Mouse (Mus musculus) hindbrain, embryonic 11.5 days (tissue): ENCODE data around the gene Ddr1. TPM values are rescaled to one million over a fixed set of nuclear protein-coding genes. Genes with fewer than 3 reads are reported as not detected.

Experiments
- ATAC-seq: fragments of 200-750 bp; cut with Nextera tagmentation; 2 replicates; pipeline ENCODE4 v1.8.0; 2017; ENCODE audit warnings: mild to moderate bottlenecking, moderate TSS enrichment, moderate library complexity; ENCODE audit not compliant: low FRiP score
- DNase-seq: peaks from one replicate; pipeline ENCODE4 v3.0.0-alpha.2; 2015; ENCODE audit warnings: low spot score
- H3K27ac ChIP-seq: fragments of 300-500 bp; sonication (generic); 2 replicates; pipeline ENCODE4 v1.5.1; 2014; ENCODE audit warnings: mild to moderate bottlenecking, low read depth, low read length
- H3K27me3 ChIP-seq: fragments of 300-500 bp; sonication (generic); 2 replicates; pipeline ENCODE4 v1.6.1; 2014; ENCODE audit warnings: mild to moderate bottlenecking, low read length, moderate library complexity, mixed read lengths; ENCODE audit not compliant: control insufficient read depth, insufficient read depth
- H3K36me3 ChIP-seq: fragments of 300-500 bp; sonication (generic); 2 replicates; pipeline ENCODE4 v1.6.1; 2014; ENCODE audit warnings: mild to moderate bottlenecking, low read length, moderate library complexity, mixed read lengths; ENCODE audit not compliant: control insufficient read depth, insufficient read depth
- H3K4me1 ChIP-seq: fragments of 300-500 bp; sonication (generic); replicated peaks from 2 replicates; pipeline ENCODE4 v1.6.1; 2014; ENCODE audit warnings: low read length, mixed read lengths; ENCODE audit not compliant: control insufficient read depth, insufficient read depth
- H3K4me2 ChIP-seq: fragments of 300-500 bp; sonication (generic); replicated peaks from 2 replicates; pipeline ENCODE4 v1.6.1; 2014; ENCODE audit warnings: mild to moderate bottlenecking, low read depth, low read length
- H3K4me3 ChIP-seq: fragments of 300-500 bp; sonication (generic); 2 replicates; pipeline ENCODE4 v1.5.1; 2014; ENCODE audit warnings: low read depth, low read length
- H3K9ac ChIP-seq: fragments of 300-500 bp; sonication (generic); 2 replicates; pipeline ENCODE4 v1.6.1; 2014; ENCODE audit warnings: low read depth, low read length
- H3K9me3 ChIP-seq: fragments of 300-500 bp; sonication (generic); 2 replicates; pipeline ENCODE4 v1.6.1; 2016; ENCODE audit warnings: low read length; ENCODE audit not compliant: control insufficient read depth
- WGBS: fragments of 180-500 bp; shearing (Covaris S2); extraction: QIAGEN DNeasy Blood & Tissue Kit; methylation state at CpG from one replicate; pipeline ENCODE4 v1.1.7; 2014; 5-methylcytosine and 5-hydroxymethylcytosine counted together
- polyA plus RNA-seq: library from polyadenylated mRNA; unstranded; fragments of >200 nt; fragmentation: Nextera tagmentation; extraction: Ambion mirVana; gene quantifications from 2 replicates; pipeline ENCODE4 v1.2.1, GENCODE M21; 2014

Gene Ddr1
- polyA plus RNA-seq, 1 experiment from 2014 or later = 69.9 TPM

DNA sequence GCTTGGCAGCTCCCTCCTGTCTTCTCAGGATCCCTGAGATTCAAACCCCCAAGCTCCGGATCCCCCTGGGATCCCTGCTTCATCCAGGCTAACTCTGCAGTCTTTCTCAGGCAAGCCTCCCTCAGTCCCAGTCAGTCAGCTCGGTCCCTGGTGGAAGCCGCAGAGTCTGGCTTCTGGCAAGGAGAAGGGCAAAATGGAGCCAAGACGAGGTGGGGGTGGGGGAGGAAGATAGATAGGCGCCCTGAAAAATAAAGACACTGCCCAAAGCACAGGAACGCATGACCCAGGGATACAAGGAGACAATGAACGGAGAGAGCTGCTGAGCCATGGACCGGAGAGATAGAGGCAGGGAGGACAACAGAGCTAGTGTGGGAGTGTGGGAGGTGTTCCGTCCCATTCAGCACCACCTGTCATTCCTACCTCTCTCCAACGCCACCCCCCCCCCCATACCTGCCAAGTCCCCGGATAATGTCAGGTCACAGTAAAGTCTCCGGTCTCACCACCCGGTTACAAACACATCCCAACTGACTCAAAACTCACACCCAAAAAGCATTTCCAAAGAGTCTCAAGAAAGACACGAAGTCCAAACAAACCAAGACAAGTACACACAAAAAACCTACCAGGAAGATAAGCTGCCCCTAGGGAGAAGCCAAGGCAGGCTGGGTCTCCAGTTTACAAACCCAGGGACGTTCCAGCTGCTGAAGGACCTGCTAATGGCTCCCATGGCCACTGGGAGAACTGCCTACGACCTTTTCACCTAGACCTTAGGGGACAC, 3.0 kb downstream of the Ddr1 start:
- ATAC-seq (no peak), DNase-seq (peak; percentile 59)
- H3K4me2 ChIP-seq = peak overlapping the region; percentile 88
- peak overlapping the region; percentile 100 for H3K27ac ChIP-seq
- no peaks in the 10 kb centered on the region for H3K36me3 ChIP-seq
- WGBS = 1% methylated on average over 16 of the region's 16 CpGs
- peaks cover 12% of the 10 kb centered on the region for H3K4me1 ChIP-seq
- H3K4me3 ChIP-seq = peak overlapping the region; percentile 93
- H3K27me3 ChIP-seq = no peaks in the 10 kb centered on the region
- peak overlapping the region; percentile 97 for H3K9ac ChIP-seq
- no peaks in the 10 kb centered on the region for H3K9me3 ChIP-seq

DNA sequence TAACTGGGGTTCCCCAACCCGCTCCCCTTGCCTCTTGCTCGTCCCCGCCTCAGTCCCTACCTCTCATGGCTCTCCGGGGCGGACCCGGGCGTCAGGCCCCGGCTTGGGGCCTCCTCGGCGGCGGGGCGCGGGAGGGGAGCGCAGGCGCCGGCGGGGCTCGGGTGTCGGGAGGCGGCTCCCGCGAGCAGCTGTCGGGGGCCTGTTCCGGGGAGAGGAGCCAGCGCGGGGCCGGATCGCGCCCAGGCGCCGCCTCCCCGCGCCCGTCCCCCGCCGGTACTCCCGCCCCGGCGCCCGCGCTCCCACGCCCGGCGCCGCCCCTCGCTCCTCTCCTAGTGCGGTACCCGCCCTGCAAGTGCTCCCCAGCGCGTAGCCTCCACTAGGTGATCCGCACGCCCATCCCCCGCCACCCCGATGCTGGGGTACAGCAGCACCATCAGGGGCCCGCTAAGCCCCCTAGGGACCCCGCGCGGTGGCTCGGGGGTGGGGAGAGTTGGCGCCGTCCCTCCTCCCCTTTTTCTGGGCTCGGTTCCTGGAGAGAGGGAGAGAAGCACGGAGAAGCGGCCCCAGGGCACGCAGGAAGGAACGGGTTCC, 4.0 kb downstream of the Ddr1 start:
- ATAC-seq (peak; percentile 8; the same call in 1 of the 2 replicates), DNase-seq (peak; percentile 75)
- Histone ChIP-seq H3K27ac (peak overlapping the region; percentile 100), H3K9me3 (no peaks in the 10 kb centered on the region), H3K36me3 (peaks cover 4% of the 10 kb centered on the region), H3K27me3 (no peaks in the 10 kb centered on the region), H3K9ac (peak overlapping the region; percentile 97), H3K4me3 (peak overlapping the region; percentile 93), H3K4me1 (peaks cover 10% of the 10 kb centered on the region), H3K4me2 (peak overlapping the region; percentile 88)
- WGBS = 1% methylated on average over 55 of the region's 66 CpGs

DNA sequence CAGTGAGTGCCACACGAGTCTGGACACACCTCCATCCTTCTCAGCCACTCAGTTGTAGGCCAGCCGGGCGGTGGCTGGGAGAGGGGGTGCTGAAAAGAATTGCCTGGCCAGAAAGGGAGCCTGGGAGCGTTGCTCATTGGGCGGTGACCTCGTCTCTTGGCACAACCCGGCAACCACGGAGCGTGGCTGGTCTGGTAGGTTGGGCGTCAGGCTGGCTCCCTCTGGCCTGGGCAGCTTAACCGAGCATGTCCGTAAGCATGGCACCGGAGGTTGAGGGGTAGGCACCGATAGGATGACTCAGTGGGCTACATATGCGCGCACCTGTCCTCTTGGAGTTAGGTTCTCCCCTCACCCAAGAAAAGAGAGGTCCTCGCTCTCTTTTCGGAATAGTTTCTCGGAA, 4.5 kb downstream of the Ddr1 start:
- Histone ChIP-seq H3K9ac (peak overlapping the region; percentile 97), H3K27ac (peak overlapping the region; percentile 100), H3K36me3 (peaks cover 7% of the 10 kb centered on the region), H3K9me3 (no peaks in the 10 kb centered on the region), H3K27me3 (no peaks in the 10 kb centered on the region), H3K4me3 (peak overlapping the region; percentile 93), H3K4me2 (peak overlapping the region; percentile 88), H3K4me1 (peaks cover 10% of the 10 kb centered on the region)
- DNase-seq (peak; percentile 66), ATAC-seq (no peak)
- 3% methylated on average over 19 of the region's 19 CpGs for WGBS

DNA sequence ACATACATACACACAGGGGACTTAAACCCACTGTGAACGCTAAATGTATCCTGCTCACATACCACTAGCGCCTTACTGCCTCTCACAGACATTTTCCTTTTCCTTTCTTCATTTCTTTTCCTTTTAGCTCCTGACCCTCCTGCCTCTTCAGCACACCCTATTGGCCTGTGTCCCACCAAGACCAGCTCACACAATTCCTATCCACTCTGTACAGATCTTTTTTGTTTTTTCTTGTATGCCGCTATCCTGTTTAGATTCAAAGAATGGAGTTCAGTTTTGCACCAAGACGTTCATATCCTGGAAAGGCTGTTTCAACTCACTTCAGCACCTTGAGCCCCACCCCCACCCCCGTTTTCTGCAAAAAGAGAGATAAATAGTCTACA, 5.9 kb downstream of the Ddr1 start:
- Histone ChIP-seq H3K4me2 (peak overlapping the region; percentile 43), H3K9ac (peak overlapping the region; percentile 35), H3K27ac (peak overlapping the region; percentile 100), H3K4me1 (peaks cover 10% of the 10 kb centered on the region), H3K9me3 (no peaks in the 10 kb centered on the region), H3K36me3 (peaks cover 12% of the 10 kb centered on the region), H3K27me3 (no peaks in the 10 kb centered on the region), H3K4me3 (peak overlapping the region; percentile 25; the same call in 1 of the 2 replicates)
- no peak for DNase-seq
- ATAC-seq = no peak; the same call in 1 of the 2 replicates
- 28% methylated on average over 5 of the region's 5 CpGs for WGBS

DNA sequence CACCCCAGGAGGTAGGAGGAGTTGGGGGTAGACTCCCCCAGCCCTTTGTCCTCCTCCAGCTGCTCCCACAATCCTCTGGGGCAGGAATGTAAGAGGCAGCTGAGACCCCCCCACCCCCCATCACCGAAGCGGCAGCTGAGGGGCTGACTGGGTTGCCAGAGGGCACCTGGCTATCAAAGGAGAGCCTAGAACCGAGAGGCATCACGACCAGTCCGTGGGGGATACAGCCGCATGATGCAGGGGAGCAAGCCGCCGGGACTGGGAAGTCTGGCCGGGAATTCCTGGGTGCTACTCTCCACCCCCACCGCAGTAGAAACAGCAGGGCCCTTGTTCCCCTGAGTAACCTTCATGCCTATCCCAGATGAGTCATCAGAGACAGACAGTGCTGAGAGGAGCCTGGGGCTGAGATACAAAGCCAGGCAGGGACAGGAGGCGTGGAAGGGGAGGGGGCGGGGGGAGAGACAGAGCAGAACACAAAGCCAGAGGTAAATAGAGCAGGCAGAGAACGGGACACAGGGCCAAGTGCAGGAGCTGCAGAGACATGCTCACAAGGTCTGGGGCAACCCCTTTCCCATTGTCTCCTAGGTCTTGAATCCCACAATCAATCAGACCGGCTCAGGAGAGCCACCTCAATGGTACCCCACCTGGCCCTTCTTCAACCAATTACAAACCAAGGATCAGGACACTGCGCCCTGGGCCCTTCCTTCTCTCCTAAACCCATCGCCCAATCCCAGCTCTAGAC, 6.5 kb downstream of the Ddr1 start:
- Histone ChIP-seq H3K4me1 (peaks cover 10% of the 10 kb centered on the region), H3K27ac (peak overlapping the region; percentile 100), H3K9me3 (no peaks in the 10 kb centered on the region), H3K9ac (peak overlapping the region; percentile 35), H3K27me3 (no peaks in the 10 kb centered on the region), H3K4me3 (peak overlapping the region; percentile 25), H3K36me3 (peaks cover 16% of the 10 kb centered on the region), H3K4me2 (peak overlapping the region; percentile 43)
- DNase-seq = peak; percentile 79
- 3% methylated on average over 16 of the region's 16 CpGs for whole genome bisulfite sequencing
- peak; percentile 84 for ATAC-seq

DNA sequence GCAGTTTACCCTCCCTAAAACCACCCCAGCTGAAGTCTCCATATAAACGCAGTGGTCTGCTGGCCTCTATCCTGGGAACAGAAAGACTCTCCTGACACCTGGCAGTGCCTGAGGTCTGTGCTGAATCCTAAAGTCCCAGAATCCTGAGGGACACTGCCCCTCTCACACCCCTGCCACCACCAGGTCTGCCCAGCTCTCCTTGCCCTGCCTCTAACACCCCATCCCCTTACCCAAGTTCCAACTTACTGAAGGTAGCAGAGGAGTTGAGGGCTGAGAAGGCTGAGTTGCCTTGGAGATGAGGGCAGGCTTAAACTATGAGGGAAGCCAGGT, 7.0 kb downstream of the Ddr1 start:
- peak overlapping the region; percentile 35 for H3K9ac ChIP-seq
- H3K4me2 ChIP-seq = peak overlapping the region; percentile 43
- no peaks in the 10 kb centered on the region for H3K27me3 ChIP-seq
- H3K36me3 ChIP-seq = peaks cover 19% of the 10 kb centered on the region
- peak; percentile 65; the same call in 1 of the 2 replicates for ATAC-seq
- H3K27ac ChIP-seq = peak overlapping the region; percentile 100
- H3K4me3 ChIP-seq = peak overlapping the region; percentile 25
- no peaks in the 10 kb centered on the region for H3K9me3 ChIP-seq
- H3K4me1 ChIP-seq = peaks cover 10% of the 10 kb centered on the region
- WGBS = 22% methylated on average over 1 of the region's 1 CpGs
- DNase-seq = no peak

DNA sequence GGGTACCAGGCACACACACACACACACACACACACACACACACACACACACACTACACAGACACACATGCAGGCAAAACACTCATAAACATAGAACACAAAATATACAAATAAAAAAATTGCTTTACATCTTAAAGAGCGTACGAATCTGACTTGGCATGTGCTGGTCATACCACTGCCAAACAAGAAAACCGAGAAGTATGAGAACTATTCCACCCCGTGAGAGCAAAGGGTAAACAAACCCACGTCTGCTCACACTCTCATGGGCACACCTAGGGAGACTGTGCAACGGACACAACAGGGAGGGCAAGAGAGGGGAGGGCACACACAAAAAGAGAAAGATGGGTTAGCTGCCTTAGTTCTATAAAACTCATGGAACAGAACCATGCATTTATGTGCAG, 7.7 kb downstream of the Ddr1 start:
- Histone ChIP-seq H3K27me3 (no peaks in the 10 kb centered on the region), H3K27ac (0 out of 2 replicates have a peak overlapping the region, but pooled peaks have one; percentile 100), H3K9me3 (no peaks in the 10 kb centered on the region), H3K9ac (no peak overlapping the region; the same call in 1 of the 2 replicates), H3K4me2 (peak overlapping the region; percentile 43), H3K36me3 (peaks cover 19% of the 10 kb centered on the region), H3K4me3 (peak overlapping the region; percentile 25; the same call in 1 of the 2 replicates), H3K4me1 (peaks cover 10% of the 10 kb centered on the region)
- DNase-seq (no peak), ATAC-seq (no peak)
- WGBS = 65% methylated on average over 6 of the region's 6 CpGs

DNA sequence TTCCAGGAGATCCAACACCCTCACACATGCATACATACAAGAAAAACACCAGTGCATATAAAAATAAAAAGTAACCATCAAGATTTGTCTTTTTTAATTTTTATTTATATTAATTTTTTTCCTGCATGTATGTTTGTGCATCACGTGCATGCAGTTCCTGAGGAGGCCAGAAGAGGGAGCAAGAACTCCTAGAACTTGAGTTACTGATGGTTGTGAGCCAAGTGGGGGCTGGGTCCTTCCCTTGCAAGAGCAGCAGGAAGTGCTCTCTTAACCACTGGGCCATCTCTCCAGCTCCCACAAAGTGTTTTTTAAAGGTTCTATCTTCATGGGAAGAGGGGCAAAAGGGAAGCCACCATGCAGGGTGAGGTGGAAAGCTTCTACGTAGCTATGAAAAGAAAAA, 9.1 kb downstream of the Ddr1 start:
- no peak overlapping the region for H3K27ac ChIP-seq
- H3K9ac ChIP-seq = no peak overlapping the region
- no peaks in the 10 kb centered on the region for H3K9me3 ChIP-seq
- no peak overlapping the region for H3K4me2 ChIP-seq
- no peak for ATAC-seq
- H3K27me3 ChIP-seq = no peaks in the 10 kb centered on the region
- DNase-seq = peak; percentile 70
- no peak overlapping the region for H3K4me3 ChIP-seq
- peaks cover 10% of the 10 kb centered on the region for H3K4me1 ChIP-seq
- H3K36me3 ChIP-seq = peaks cover 28% of the 10 kb centered on the region
- 91% methylated on average over 2 of the region's 2 CpGs for WGBS
